Mouse (Mus musculus) CH12.LX (cell line): ENCODE measurements around the gene Pced1b. TPM values are rescaled to one million over a fixed set of nuclear protein-coding genes. Genes with fewer than 3 reads are reported as not detected.
A peak's percentile ranks its signal among the peaks of the same experiment; 100 is the strongest.

ENCODE experiments used
- DNase-seq: peaks from one replicate; pipeline ENCODE4 v3.0.0-alpha.2; 2013; ENCODE audit errors: extremely low read depth
- H3K27ac ChIP-seq: 2 replicates; pipeline ENCODE4 v1.5.1; 2012; ENCODE audit warnings: low read depth, mild to moderate bottlenecking, control low read depth, moderate library complexity; ENCODE audit not compliant: insufficient read depth
- H3K27me3 ChIP-seq: replicated peaks from 2 replicates; pipeline ENCODE3; 2012; ENCODE audit warnings: inconsistent platforms
- H3K36me3 ChIP-seq, 2 experiments: replicated peaks in 1 of 2; 2 replicates each; pipeline versions ENCODE3 to v1.6.1; 2012; ENCODE audit warnings: inconsistent platforms in 1 of 2, low read length in 1 of 2, mild to moderate bottlenecking in 1 of 2, mixed read lengths in 1 of 2, moderate library complexity in 1 of 2; ENCODE audit not compliant: control insufficient read depth in 1 of 2, insufficient read depth in 1 of 2
- H3K4me1 ChIP-seq, 2 experiments: 2 replicates each; pipeline ENCODE4 v1.6.1; 2012; ENCODE audit warnings: inconsistent platforms in 1 of 2, moderate library complexity in 1 of 2; ENCODE audit not compliant: insufficient read depth in 2 of 2, control insufficient read depth in 1 of 2
- H3K4me2 ChIP-seq: 2 replicates; pipeline ENCODE4 v1.6.1; 2012; ENCODE audit warnings: low read depth, mild to moderate bottlenecking, control low read depth; ENCODE audit not compliant: poor library complexity, insufficient read depth, severe bottlenecking
- H3K4me3 ChIP-seq, 3 experiments: fragments of 150-350 bp in 1 of 3; sonication (generic) in 1 of 3; replicated peaks in 1 of 3; 2 replicates each; pipeline versions ENCODE3 to v1.5.1; 2011 to 2012; ENCODE audit warnings: low read depth in 2 of 3, low read length in 2 of 3, mild to moderate bottlenecking in 2 of 3, moderate library complexity in 2 of 3, control low read depth in 1 of 3, improper control_type of control experiment in 1 of 3, inconsistent platforms in 1 of 3, mixed read lengths in 1 of 3; ENCODE audit not compliant: poor library complexity in 1 of 3
- H3K79me2 ChIP-seq: replicated peaks from 2 replicates; pipeline ENCODE4 v1.6.1; 2012; ENCODE audit warnings: mild to moderate bottlenecking, moderate library complexity; ENCODE audit not compliant: control insufficient read depth, poor library complexity, insufficient read depth, severe bottlenecking; ENCODE audit errors: extremely low read depth
- H3K9ac ChIP-seq: 2 replicates; pipeline ENCODE4 v1.6.1; 2012; ENCODE audit warnings: low read depth, mild to moderate bottlenecking, control low read depth, moderate library complexity; ENCODE audit not compliant: insufficient read depth
- H3K9me3 ChIP-seq: replicated peaks from 2 replicates; pipeline ENCODE3; 2012; ENCODE audit warnings: low read length, inconsistent platforms, mixed read lengths
- BHLHE40 ChIP-seq: IDR thresholded peaks from 2 replicates; pipeline ENCODE4 v1.6.1; 2011; ENCODE audit warnings: mild to moderate bottlenecking, low read depth, low read length, improper control_type of control experiment
- CTCF ChIP-seq, 2 experiments: IDR thresholded peaks in 1 of 2; conservative IDR thresholded peaks in 1 of 2; 2 replicates each; pipeline ENCODE4 v1.5.1; 2011 to 2012; ENCODE audit warnings: low read depth in 2 of 2, low read length in 2 of 2, improper control_type of control experiment in 1 of 2, inconsistent platforms in 1 of 2, mild to moderate bottlenecking in 1 of 2, moderate library complexity in 1 of 2
- ELF1 ChIP-seq: IDR thresholded peaks from 2 replicates; pipeline ENCODE4 v1.6.1; 2014; ENCODE audit warnings: low read depth, mild to moderate bottlenecking, inconsistent platforms, low read length, improper control_type of control experiment
- EP300 ChIP-seq: IDR thresholded peaks from 2 replicates; pipeline ENCODE4 v1.6.1; 2011; ENCODE audit warnings: low read length, improper control_type of control experiment
- GABPA ChIP-seq: IDR thresholded peaks from 2 replicates; pipeline ENCODE4 v1.6.1; 2012; ENCODE audit warnings: low read depth, low read length, improper control_type of control experiment, inconsistent platforms; ENCODE audit not compliant: insufficient replicate concordance
- HCFC1 ChIP-seq: IDR thresholded peaks from 2 replicates; pipeline ENCODE4 v1.6.1; 2012; ENCODE audit warnings: low read depth, mild to moderate bottlenecking, inconsistent platforms, low read length, improper control_type of control experiment
- IRF4 ChIP-seq: IDR thresholded peaks from 2 replicates; pipeline ENCODE4 v1.6.1; 2014; ENCODE audit warnings: low read depth, mild to moderate bottlenecking, inconsistent platforms, low read length, improper control_type of control experiment
- JUN ChIP-seq: IDR thresholded peaks from 2 replicates; pipeline ENCODE4 v1.6.1; 2011; ENCODE audit warnings: low read depth, mild to moderate bottlenecking, low read length, improper control_type of control experiment, moderate library complexity; ENCODE audit not compliant: insufficient read depth
- JUND ChIP-seq: conservative IDR thresholded peaks from 2 replicates; pipeline ENCODE4 v1.6.1; 2011; ENCODE audit warnings: low read depth, low read length, improper control_type of control experiment
- KAT2A ChIP-seq: IDR thresholded peaks from 2 replicates; pipeline ENCODE4 v1.6.1; 2012; ENCODE audit warnings: low read length, improper control_type of control experiment, inconsistent platforms; ENCODE audit not compliant: insufficient replicate concordance
- MAX ChIP-seq: IDR thresholded peaks from 2 replicates; pipeline ENCODE4 v1.6.1; 2011; ENCODE audit warnings: low read length, improper control_type of control experiment
- MEF2A ChIP-seq: IDR thresholded peaks from 2 replicates; pipeline ENCODE4 v1.6.1; 2014; ENCODE audit warnings: low read depth, mild to moderate bottlenecking, inconsistent platforms, low read length, improper control_type of control experiment, borderline replicate concordance
- MYC ChIP-seq: IDR thresholded peaks from 2 replicates; pipeline ENCODE4 v1.6.1; 2011; ENCODE audit warnings: low read depth, mild to moderate bottlenecking, improper control_type of control experiment, low read length
- NRF1 ChIP-seq: IDR thresholded peaks from 2 replicates; pipeline ENCODE4 v1.6.1; 2014; ENCODE audit warnings: low read depth, mild to moderate bottlenecking, inconsistent platforms, low read length, improper control_type of control experiment, moderate library complexity
- POLR2A ChIP-seq: IDR thresholded peaks from 2 replicates; pipeline ENCODE4 v1.6.1; 2011; ENCODE audit warnings: low read depth, mild to moderate bottlenecking, improper control_type of control experiment, low read length
- RAD21 ChIP-seq: IDR thresholded peaks from 2 replicates; pipeline ENCODE4 v1.6.1; 2011; ENCODE audit warnings: low read depth, mild to moderate bottlenecking, low read length, improper control_type of control experiment, moderate library complexity
- SIN3A ChIP-seq: IDR thresholded peaks from 2 replicates; pipeline ENCODE4 v1.6.1; 2012; ENCODE audit warnings: low read length, improper control_type of control experiment, inconsistent platforms
- SMC3 ChIP-seq: IDR thresholded peaks from 2 replicates; pipeline ENCODE4 v1.6.1; 2011; ENCODE audit warnings: low read depth, low read length, improper control_type of control experiment
- TCF12 ChIP-seq: IDR thresholded peaks from 2 replicates; pipeline ENCODE4 v1.6.1; 2014; ENCODE audit warnings: low read depth, mild to moderate bottlenecking, inconsistent platforms, low read length, improper control_type of control experiment
- UBTF ChIP-seq: IDR thresholded peaks from 2 replicates; pipeline ENCODE4 v1.6.1; 2012; ENCODE audit warnings: low read depth, mild to moderate bottlenecking, inconsistent platforms, low read length, improper control_type of control experiment, moderate library complexity
- USF2 ChIP-seq: conservative IDR thresholded peaks from 2 replicates; pipeline ENCODE4 v1.6.1; 2011; ENCODE audit warnings: low read depth, low read length, improper control_type of control experiment
- ZC3H11A ChIP-seq: IDR thresholded peaks from 2 replicates; pipeline ENCODE4 v1.6.1; 2012; ENCODE audit warnings: low read depth, mild to moderate bottlenecking, inconsistent platforms, low read length, improper control_type of control experiment
- ZNF384 ChIP-seq: IDR thresholded peaks from 2 replicates; pipeline ENCODE4 v1.6.1; 2012; ENCODE audit warnings: low read depth, low read length, improper control_type of control experiment, inconsistent platforms
- dilution Hi-C: fragments of 300-500 bp; cut with MboI; formaldehyde crosslinking; loops from 2 replicates; pipeline ENCODE4 v1.14.3; 2020; ENCODE audit warnings: low sequenced_read_pairs; ENCODE audit not compliant: extremely low pct_unique_long_range_greater_than_20kb, extremely low pct_ligation_motif_present
- in situ Hi-C: fragments of 300-500 bp; cut with MboI; formaldehyde crosslinking; loops from 3 replicates; pipeline ENCODE4 v1.14.3; 2019; ENCODE audit warnings: low sequenced_read_pairs, low pct_ligation_motif_present, low pct_unique_long_range_greater_than_20kb, mixed read lengths
- polyA plus RNA-seq: library from polyadenylated mRNA; unstranded; fragments of >175 nt; gene quantifications from 2 replicates; pipeline ENCODE4 v1.2.1, GENCODE M21; 2012; ENCODE audit warnings: low read depth; ENCODE audit not compliant: insufficient read length
- total RNA-seq, 2 experiments: library from RNA; depleted of rRNA; stranded (reverse); fragments of 300-350 nt in 1 of 2; fragments of >200 nt in 1 of 2; gene quantifications; 2 replicates each; pipeline ENCODE4 v1.2.3; 2012 to 2014

Gene Pced1b
- total and polyA plus RNA-seq, 3 experiments = 12.3 to 44.2 (median 21.1) TPM

- peak overlapping the region; percentile 55; the same call in 1 of the 2 replicates for H3K9ac ChIP-seq
- in situ Hi-C loops (loop anchor here (10.0 kb wide), 1 partner anchor 205 kb away; no protein-coding TSS in a partner anchor), dilution Hi-C loops (no loop called here)
- no peaks in the 10 kb centered on the region for H3K9me3 ChIP-seq
- TF ChIP-seq POLR2A (0 out of 2 replicates have a peak, but pooled peaks have one; percentile 10), MAX (peak; percentile 86; the same call in 1 of the 2 replicates), IRF4 (0 out of 2 replicates have a peak, but pooled peaks have one; percentile 11), SIN3A (peak; percentile 22; the same call in 1 of the 2 replicates), KAT2A (no peak), JUN (no peak)
- peak overlapping the region; percentile 92 for H3K4me2 ChIP-seq
- no peaks in the 10 kb centered on the region for H3K27me3 ChIP-seq
- DNase-seq = no peak
- peaks cover 25 to 73% of the 10 kb centered on the region in 2 experiments for H3K4me1 ChIP-seq
- H3K79me2 ChIP-seq = no peaks in the 10 kb centered on the region
- peak overlapping the region; percentile 86 for H3K27ac ChIP-seq
- H3K4me3 ChIP-seq = no peak overlapping the region
- H3K36me3 ChIP-seq = no peaks in the 10 kb centered on the region
Observed at GRCm38 (mm10) chr15:97259968-97260597, 13.2 kb downstream of the Pced1b start.

- dilution Hi-C loops = no loop called here
Observed at GRCm38 (mm10) chr15:97262251-97262650, 15.3 kb downstream of the Pced1b start.

More at GRCm38 (mm10) chr15:97262251-97262650, 15.3 kb downstream of the Pced1b start:
- TF ChIP-seq NRF1 (no peak), USF2 (no peak), SMC3 (no peak), ZNF384 (no peak), BHLHE40 (no peak), IRF4 (no peak), POLR2A (no peak), MYC (no peak), UBTF (no peak), MEF2A (no peak), GABPA (no peak), SIN3A (no peak), CTCF (conservative IDR thresholded peaks at IDR 0.05 in 1 of 2, IDR thresholded peaks at IDR 0.05 in 1 of 2; ENCODE audit: low read depth in 2 of 2, low read length in 2 of 2) (no peak), ELF1 (no peak), TCF12 (no peak), RAD21 (no peak), JUND (no peak), EP300 (no peak), HCFC1 (no peak), ZC3H11A (no peak)
- TF ChIP-seq, all 38 proteins: peak for 0
- H3K36me3 ChIP-seq = no peaks in the 10 kb centered on the region
- H3K4me3 ChIP-seq = no peak overlapping the region
- peaks cover 17 to 61% of the 10 kb centered on the region in 2 experiments for H3K4me1 ChIP-seq
- no peak for DNase-seq
- no peaks in the 10 kb centered on the region for H3K79me2 ChIP-seq
- no peak overlapping the region for H3K4me2 ChIP-seq
- no peak overlapping the region for H3K9ac ChIP-seq
- no peaks in the 10 kb centered on the region for H3K9me3 ChIP-seq
- H3K27me3 ChIP-seq = no peaks in the 10 kb centered on the region
- in situ Hi-C loops = no loop called here
- H3K27ac ChIP-seq = no peak overlapping the region
